Mouse (Mus musculus) hindbrain, embryonic 12.5 days (tissue): ENCODE data around the gene Utp14a. TPM values are rescaled to one million over a fixed set of nuclear protein-coding genes. Genes with fewer than 3 reads are reported as not detected.
A peak's percentile ranks its signal among the peaks of the same experiment; 100 is the strongest.

ENCODE experiments used
- ATAC-seq: fragments of 200-750 bp; cut with Nextera tagmentation; 2 replicates; pipeline ENCODE4 v1.8.0; 2017; ENCODE audit warnings: moderate TSS enrichment; ENCODE audit not compliant: low FRiP score
- H3K27ac ChIP-seq: fragments of 300-500 bp; sonication (generic); 2 replicates; pipeline ENCODE4 v1.5.1; 2016; ENCODE audit warnings: mild to moderate bottlenecking
- H3K27me3 ChIP-seq: fragments of 300-500 bp; sonication (generic); 2 replicates; pipeline ENCODE4 v1.6.1; 2016; ENCODE audit warnings: mild to moderate bottlenecking
- H3K36me3 ChIP-seq: fragments of 300-500 bp; sonication (generic); 2 replicates; pipeline ENCODE4 v1.6.1; 2016; ENCODE audit warnings: mild to moderate bottlenecking
- H3K4me1 ChIP-seq: fragments of 300-500 bp; sonication (generic); 2 replicates; pipeline ENCODE4 v1.6.1; 2016
- H3K4me2 ChIP-seq: fragments of 300-500 bp; sonication (generic); replicated peaks from 2 replicates; pipeline ENCODE4 v1.6.1; 2016; ENCODE audit warnings: mild to moderate bottlenecking
- H3K4me3 ChIP-seq: fragments of 300-500 bp; sonication (generic); 2 replicates; pipeline ENCODE4 v1.5.1; 2016; ENCODE audit warnings: mild to moderate bottlenecking
- H3K9ac ChIP-seq: fragments of 300-500 bp; sonication (generic); 2 replicates; pipeline ENCODE4 v1.6.1; 2016; ENCODE audit warnings: mild to moderate bottlenecking, moderate library complexity
- H3K9me3 ChIP-seq: fragments of 300-500 bp; sonication (generic); replicated peaks from 2 replicates; pipeline ENCODE4 v1.6.1; 2016; ENCODE audit warnings: mild to moderate bottlenecking
- WGBS: fragments of 180-500 bp; shearing (Covaris S2); methylation state at CpG from one replicate; pipeline ENCODE4 v1.1.7; 2016; 5-methylcytosine and 5-hydroxymethylcytosine counted together
- polyA plus RNA-seq: library from polyadenylated mRNA; unstranded; fragments of >200 nt; fragmentation: Nextera tagmentation; extraction: Ambion mirVana; gene quantifications from 2 replicates; pipeline ENCODE4 v1.2.1, GENCODE M21; 2016

Utp14a gene
- polyA plus RNA-seq, 1 experiment from 2014 or later = 18.7 TPM

- H3K27me3 ChIP-seq = no peaks in the 10 kb centered on the region
- H3K4me3 ChIP-seq = no peak overlapping the region
- no peak overlapping the region for H3K4me2 ChIP-seq
- H3K36me3 ChIP-seq = peaks cover 9% of the 10 kb centered on the region
- no peaks in the 10 kb centered on the region for H3K4me1 ChIP-seq
- H3K9ac ChIP-seq = no peak overlapping the region
- H3K27ac ChIP-seq = no peak overlapping the region
- WGBS = 40% methylated on average over 3 of the region's 3 CpGs
- ATAC-seq = no peak
- H3K9me3 ChIP-seq = no peaks in the 10 kb centered on the region
These were observed 21.4 kb downstream of the Utp14a start for GRCm38 (mm10) chrX:48278103-48278502.

- no peaks in the 10 kb centered on the region for H3K4me1 ChIP-seq
- H3K9ac ChIP-seq = peak overlapping the region; percentile 63
- peak overlapping the region; percentile 92 for H3K27ac ChIP-seq
- H3K27me3 ChIP-seq = peaks cover 14% of the 10 kb centered on the region; the same call in 1 of the 2 replicates
- H3K4me3 ChIP-seq = peak overlapping the region; percentile 43
- H3K36me3 ChIP-seq = 0 out of 2 replicates have a peak, but pooled peaks cover under 1% of the 10 kb centered on the region
- peak; percentile 88 for ATAC-seq
- WGBS = 19% methylated on average over 34 of the region's 37 CpGs
- H3K4me2 ChIP-seq = peak overlapping the region; percentile 51
- H3K9me3 ChIP-seq = no peaks in the 10 kb centered on the region
These were observed 27.8 kb downstream of the Utp14a start for GRCm38 (mm10) chrX:48284386-48285005.

- Histone ChIP-seq H3K9ac (peak overlapping the region; percentile 63), H3K4me3 (peak overlapping the region; percentile 43), H3K27ac (peak overlapping the region; percentile 92), H3K36me3 (no peaks in the 10 kb centered on the region), H3K27me3 (peaks cover 14% of the 10 kb centered on the region; the same call in 1 of the 2 replicates), H3K4me2 (peak overlapping the region; percentile 51), H3K4me1 (no peaks in the 10 kb centered on the region), H3K9me3 (no peaks in the 10 kb centered on the region)
- ATAC-seq = peak; percentile 90
- WGBS = 14% methylated on average over 25 of the region's 42 CpGs
These were observed 28.5 kb downstream of the Utp14a start for GRCm38 (mm10) chrX:48285006-48285650.

- whole genome bisulfite sequencing = 21% methylated on average over 22 of the region's 34 CpGs
- H3K27me3 ChIP-seq = peaks cover 14% of the 10 kb centered on the region; the same call in 1 of the 2 replicates
- peak overlapping the region; percentile 51 for H3K4me2 ChIP-seq
- no peaks in the 10 kb centered on the region for H3K9me3 ChIP-seq
- H3K36me3 ChIP-seq = no peaks in the 10 kb centered on the region
- peak; percentile 74 for ATAC-seq
- peak overlapping the region; percentile 49 for H3K9ac ChIP-seq
- peak overlapping the region; percentile 43 for H3K4me3 ChIP-seq
- H3K27ac ChIP-seq = peak overlapping the region; percentile 80
- no peaks in the 10 kb centered on the region for H3K4me1 ChIP-seq
These were observed 29.0 kb downstream of the Utp14a start for GRCm38 (mm10) chrX:48285651-48286021.

GRCm38 (mm10) chrX:48286488-48286887 lies 29.8 kb downstream of the Utp14a start:
- no peak for ATAC-seq
- H3K9ac ChIP-seq = no peak overlapping the region
- H3K4me3 ChIP-seq = no peak overlapping the region
- H3K27me3 ChIP-seq = peaks cover 14% of the 10 kb centered on the region; the same call in 1 of the 2 replicates
- no peak overlapping the region for H3K27ac ChIP-seq
- WGBS = 33% methylated on average over 6 of the region's 6 CpGs
- no peaks in the 10 kb centered on the region for H3K36me3 ChIP-seq
- no peaks in the 10 kb centered on the region for H3K4me1 ChIP-seq
- no peaks in the 10 kb centered on the region for H3K9me3 ChIP-seq
- H3K4me2 ChIP-seq = no peak overlapping the region

GRCm38 (mm10) chrX:48288008-48288407 lies 31.3 kb downstream of the Utp14a start:
- no peak overlapping the region for H3K9ac ChIP-seq
- no peaks in the 10 kb centered on the region for H3K36me3 ChIP-seq
- 77% methylated on average over 4 of the region's 4 CpGs for WGBS
- H3K27ac ChIP-seq = no peak overlapping the region
- H3K4me3 ChIP-seq = no peak overlapping the region
- H3K9me3 ChIP-seq = no peaks in the 10 kb centered on the region
- no peak for ATAC-seq
- H3K27me3 ChIP-seq = peaks cover 14% of the 10 kb centered on the region; the same call in 1 of the 2 replicates
- no peaks in the 10 kb centered on the region for H3K4me1 ChIP-seq
- no peak overlapping the region for H3K4me2 ChIP-seq

GRCm38 (mm10) chrX:48291413-48291812 lies 34.8 kb downstream of the Utp14a start:
- 34% methylated on average over 3 of the region's 3 CpGs for WGBS
- Histone ChIP-seq H3K27me3 (peaks cover 13% of the 10 kb centered on the region; the same call in 1 of the 2 replicates), H3K36me3 (no peaks in the 10 kb centered on the region), H3K9me3 (no peaks in the 10 kb centered on the region), H3K9ac (no peak overlapping the region), H3K27ac (no peak overlapping the region), H3K4me3 (no peak overlapping the region), H3K4me2 (no peak overlapping the region), H3K4me1 (no peaks in the 10 kb centered on the region)
- no peak for ATAC-seq

GRCm38 (mm10) chrX:48305356-48305755 lies 48.7 kb downstream of the Utp14a start:
- Histone ChIP-seq H3K9ac (no peak overlapping the region), H3K4me2 (no peak overlapping the region), H3K9me3 (no peaks in the 10 kb centered on the region), H3K4me3 (no peak overlapping the region), H3K36me3 (no peaks in the 10 kb centered on the region), H3K4me1 (no peaks in the 10 kb centered on the region), H3K27me3 (0 out of 2 replicates have a peak, but pooled peaks cover 2% of the 10 kb centered on the region), H3K27ac (no peak overlapping the region)
- 82% methylated on average over 4 of the region's 4 CpGs for WGBS
- ATAC-seq = no peak

- H3K27ac ChIP-seq = no peak overlapping the region
- peak overlapping the region; percentile 16; the same call in 1 of the 2 replicates for H3K4me3 ChIP-seq
- H3K9me3 ChIP-seq = no peaks in the 10 kb centered on the region
- 0 out of 2 replicates have a peak overlapping the region, but pooled peaks have one; percentile 35 for H3K9ac ChIP-seq
- no peak for ATAC-seq
- H3K27me3 ChIP-seq = peaks cover 8% of the 10 kb centered on the region; the same call in 1 of the 2 replicates
- peak overlapping the region; percentile 45 for H3K4me2 ChIP-seq
- 0 out of 2 replicates have a peak, but pooled peaks cover 2% of the 10 kb centered on the region for H3K4me1 ChIP-seq
- 26% methylated on average over 25 of the region's 26 CpGs for WGBS
- H3K36me3 ChIP-seq = no peaks in the 10 kb centered on the region
These were observed 54.2 kb downstream of the Utp14a start for GRCm38 (mm10) chrX:48310706-48311517.

- no peak for ATAC-seq
- WGBS = 82% methylated on average over 5 of the region's 5 CpGs
- Histone ChIP-seq H3K9me3 (no peaks in the 10 kb centered on the region), H3K4me2 (no peak overlapping the region), H3K27me3 (peaks cover 14% of the 10 kb centered on the region), H3K27ac (no peak overlapping the region), H3K9ac (no peak overlapping the region), H3K4me1 (0 out of 2 replicates have a peak, but pooled peaks cover 2% of the 10 kb centered on the region), H3K36me3 (no peaks in the 10 kb centered on the region), H3K4me3 (no peak overlapping the region)
These were observed 55.1 kb downstream of the Utp14a start for GRCm38 (mm10) chrX:48311727-48312126.

- peak; percentile 72 for ATAC-seq
- H3K27ac ChIP-seq = no peak overlapping the region
- WGBS = 26% methylated on average over 33 of the region's 33 CpGs
- peaks cover 20% of the 10 kb centered on the region for H3K27me3 ChIP-seq
- no peaks in the 10 kb centered on the region for H3K36me3 ChIP-seq
- H3K4me1 ChIP-seq = 0 out of 2 replicates have a peak, but pooled peaks cover 2% of the 10 kb centered on the region
- H3K4me2 ChIP-seq = peak overlapping the region; percentile 54
- peak overlapping the region; percentile 50 for H3K9ac ChIP-seq
- peak overlapping the region; percentile 38 for H3K4me3 ChIP-seq
- no peaks in the 10 kb centered on the region for H3K9me3 ChIP-seq
These were observed 57.9 kb downstream of the Utp14a start for GRCm38 (mm10) chrX:48314530-48315079.

GRCm38 (mm10) chrX:48317444-48317843 lies 60.8 kb downstream of the Utp14a start:
- H3K4me3 ChIP-seq = no peak overlapping the region
- 0 out of 2 replicates have a peak, but pooled peaks cover 2% of the 10 kb centered on the region for H3K4me1 ChIP-seq
- H3K9me3 ChIP-seq = no peaks in the 10 kb centered on the region
- 63% methylated on average over 3 of the region's 3 CpGs for WGBS
- H3K9ac ChIP-seq = no peak overlapping the region
- H3K27me3 ChIP-seq = peaks cover 18% of the 10 kb centered on the region
- no peak overlapping the region for H3K27ac ChIP-seq
- no peak overlapping the region for H3K4me2 ChIP-seq
- ATAC-seq = no peak
- H3K36me3 ChIP-seq = no peaks in the 10 kb centered on the region
